Mouse (Mus musculus): ENCODE data around the gene Cux1.

The Cux1 gene

DNA sequence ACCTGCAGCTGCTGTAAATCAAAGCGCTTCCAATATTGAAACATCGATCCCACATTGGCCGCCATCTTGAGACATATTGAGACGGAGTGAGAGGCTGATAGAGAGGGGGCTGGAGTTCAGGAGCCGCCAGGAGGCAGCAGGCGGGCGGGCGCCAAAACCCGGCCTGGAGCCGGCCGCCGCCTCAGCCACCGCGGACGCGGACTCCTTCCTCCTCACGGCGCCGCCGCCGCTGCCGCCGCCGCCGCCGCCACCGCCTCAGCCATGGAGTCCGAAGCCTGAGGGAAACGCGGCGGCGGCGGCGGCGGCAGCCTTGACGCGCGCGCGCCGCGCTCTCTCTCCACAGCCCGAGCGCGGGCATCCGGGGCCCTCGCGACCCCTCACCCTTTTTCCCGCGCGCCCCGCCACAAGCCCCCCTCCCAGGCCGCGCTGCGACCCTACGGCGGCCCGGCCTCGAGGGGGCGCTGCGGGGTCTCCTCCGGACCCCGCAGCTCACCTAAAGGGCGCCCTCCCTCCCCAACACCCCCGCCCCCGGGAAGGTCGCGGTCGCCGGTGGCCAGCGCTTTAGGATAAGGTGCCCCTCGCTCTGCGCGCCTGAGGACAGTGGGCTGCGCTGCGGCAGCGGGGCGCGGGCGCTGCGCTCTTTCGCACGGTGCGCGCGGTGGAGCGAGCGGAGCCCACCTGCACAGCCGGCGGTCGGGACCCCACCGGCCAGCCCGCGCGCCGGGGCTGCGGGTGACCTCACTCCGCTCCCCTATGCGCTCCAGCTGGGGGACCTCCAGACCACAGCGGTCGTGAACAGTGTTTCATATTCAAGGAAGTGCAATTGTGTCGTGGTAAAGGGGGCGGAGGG, at the start of gene Cux1:
Gene Cux1 (minus strand): TSS at position 315 of the 850 bp plus-strand sequence.
- DNase-seq (ENCODE audit: low read depth, low spot score) = peak; percentile 86

DNA sequence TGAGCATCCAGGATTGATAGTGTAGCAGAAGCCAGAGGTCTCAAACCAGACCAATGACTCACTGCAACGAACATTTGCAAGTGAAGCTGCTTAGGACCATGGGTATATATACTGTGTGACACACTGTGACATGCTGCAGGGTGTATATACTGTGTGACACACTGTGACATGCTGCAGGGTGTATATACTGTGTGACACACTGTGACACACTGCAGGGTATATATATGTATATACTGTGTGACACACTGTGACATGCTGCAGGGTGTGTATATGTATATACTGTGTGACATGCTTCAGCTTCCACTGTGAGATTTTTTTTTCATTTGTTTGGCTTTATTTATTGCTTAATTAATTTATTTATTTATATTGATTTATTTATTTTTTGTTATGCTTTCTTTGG, 45.1 kb upstream of the Cux1 start:
- no peak for DNase-seq (ENCODE audit: low read depth, low spot score)

DNA sequence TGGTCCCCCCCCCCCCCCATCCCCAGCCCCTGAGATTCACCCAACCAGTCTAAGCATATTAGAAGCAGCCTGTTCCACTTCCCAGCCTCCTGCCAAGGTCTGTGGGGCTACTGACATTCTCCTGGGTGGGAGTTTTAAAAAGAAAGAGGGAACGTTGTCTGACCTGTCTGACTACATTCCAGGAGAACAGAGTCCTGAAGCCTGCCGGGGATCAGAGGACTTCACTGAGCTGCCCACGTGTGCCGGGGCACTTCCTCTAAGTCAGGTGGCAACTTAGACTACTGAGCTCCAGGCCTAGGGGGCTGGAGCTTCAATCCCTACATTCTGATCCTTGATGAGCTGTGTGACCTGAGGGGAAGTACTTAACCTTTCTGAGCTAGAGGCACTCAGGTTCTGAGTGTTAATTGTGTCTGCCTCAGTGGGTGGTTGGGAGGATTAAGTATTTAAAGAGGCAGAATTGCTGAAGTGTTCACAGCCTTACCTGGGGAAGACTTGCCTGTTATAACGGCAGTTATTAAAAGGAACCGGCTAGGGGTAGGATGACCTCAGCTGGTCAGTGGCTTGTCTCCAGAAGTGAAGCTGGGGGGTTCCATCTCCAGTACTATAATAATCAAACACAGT, 41.6 kb upstream of the Cux1 start:
- DNase-seq (ENCODE audit: low read depth, low spot score) = no peak

DNA sequence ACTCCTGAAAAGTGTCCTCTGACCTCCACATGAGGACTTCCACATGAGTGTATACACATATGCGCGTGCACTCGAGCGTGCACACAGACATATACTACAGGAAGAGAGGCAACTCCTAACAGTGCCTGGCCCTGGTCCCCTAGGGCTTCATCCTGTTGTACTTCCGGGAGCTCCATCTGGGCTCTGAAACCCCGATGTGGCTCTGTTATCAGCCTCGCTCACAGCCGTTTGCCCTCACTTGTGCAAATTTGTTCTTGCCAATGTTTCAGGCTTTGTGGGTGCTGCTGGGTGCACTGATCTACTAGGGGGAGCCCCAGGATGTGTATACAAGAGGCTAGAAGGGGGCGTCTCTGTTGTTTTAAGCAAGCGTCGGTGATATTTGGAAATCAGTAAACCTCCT, 37.9 kb upstream of the Cux1 start:
- no peak for DNase-seq (ENCODE audit: low read depth, low spot score)

DNA sequence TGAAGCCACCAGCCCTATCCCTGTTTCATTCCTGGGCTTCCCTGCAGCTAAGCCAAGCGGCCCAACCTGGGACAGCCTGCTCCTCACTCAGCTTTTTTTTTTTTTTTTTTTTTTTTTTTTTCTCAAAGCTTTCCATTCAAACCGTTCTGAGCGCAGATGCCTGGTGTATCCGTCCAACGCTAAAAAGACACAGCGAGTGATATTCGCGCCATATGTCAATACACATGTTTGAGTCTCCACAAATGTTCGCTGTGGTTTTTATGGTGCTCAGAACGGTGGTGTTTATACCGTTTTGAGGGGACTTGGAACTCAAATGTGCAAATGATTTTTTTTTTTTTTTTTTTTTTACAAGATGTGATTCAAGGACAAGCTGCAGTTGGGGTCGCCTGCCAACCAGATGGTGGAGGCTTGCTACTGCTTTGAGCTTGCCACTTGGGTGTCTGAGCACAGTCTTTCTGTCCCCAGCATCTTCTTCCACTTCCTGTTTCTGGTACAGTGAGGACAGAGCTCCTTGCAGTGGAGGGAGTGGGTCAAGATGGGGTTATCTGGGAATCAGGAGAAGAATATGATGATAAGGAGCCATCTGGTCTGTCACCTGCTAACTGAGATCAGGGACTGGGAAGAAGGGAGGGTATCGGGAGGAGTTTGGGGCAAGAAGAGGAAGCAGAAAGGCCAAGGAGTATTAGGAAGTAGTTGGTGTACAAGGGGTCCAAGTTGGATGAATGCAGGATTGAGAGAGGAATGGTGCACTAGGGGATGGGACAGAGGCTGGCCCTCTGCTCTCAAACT, 36.1 kb upstream of the Cux1 start:
- DNase-seq (ENCODE audit: low read depth, low spot score) = no peak

DNA sequence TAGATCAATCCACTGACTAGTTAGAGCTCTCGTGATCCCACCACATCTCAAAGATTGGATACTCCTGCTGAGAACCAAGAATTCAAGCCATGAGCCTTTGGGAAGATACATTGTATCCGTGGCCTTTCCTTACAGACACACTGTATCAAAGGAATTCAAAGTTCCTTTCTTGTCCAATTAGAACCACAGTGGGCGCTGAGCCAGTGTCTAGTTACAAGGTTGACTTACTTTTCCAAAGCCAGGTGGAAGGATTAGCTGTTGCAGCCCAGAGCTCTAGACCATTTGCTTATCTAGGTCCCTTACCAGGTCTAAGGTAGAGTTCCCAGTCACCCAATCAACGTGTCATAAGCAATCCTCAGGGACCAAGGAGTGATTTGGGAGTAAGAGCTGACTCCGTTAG, 33.2 kb upstream of the Cux1 start:
- DNase-seq (ENCODE audit: low read depth, low spot score) = no peak

DNA sequence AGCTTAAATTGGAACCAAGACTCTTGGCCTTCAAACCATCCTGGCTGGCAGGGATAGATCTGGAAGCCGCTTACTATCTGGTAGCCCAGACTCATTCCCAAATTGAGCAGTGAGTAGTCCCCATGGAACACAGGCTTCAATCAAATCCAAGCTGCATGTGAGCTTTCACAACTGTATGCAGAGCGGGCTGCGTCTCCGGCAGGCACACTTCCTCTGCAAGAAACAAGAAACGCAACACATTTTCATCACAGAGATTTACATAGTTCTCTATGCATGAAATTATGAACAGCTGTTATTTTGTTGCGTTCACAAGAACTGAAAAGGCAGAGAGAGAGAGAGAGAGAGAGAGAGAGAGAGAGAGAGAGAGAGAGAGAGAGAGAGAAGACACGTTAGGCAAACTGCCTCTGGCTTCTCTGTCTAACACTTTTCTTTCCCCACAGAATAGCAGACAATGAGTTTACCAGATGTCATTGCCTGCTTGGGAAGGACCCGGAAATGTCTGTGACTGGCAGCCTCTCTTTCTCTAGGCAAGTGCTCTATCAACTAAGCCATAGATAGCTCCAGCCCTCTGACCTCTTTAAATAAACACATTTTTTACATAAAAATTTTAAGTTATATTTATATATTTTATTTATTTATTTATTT, 27.7 kb upstream of the Cux1 start:
- peak; percentile 67 for DNase-seq (ENCODE audit: low read depth, low spot score)

DNA sequence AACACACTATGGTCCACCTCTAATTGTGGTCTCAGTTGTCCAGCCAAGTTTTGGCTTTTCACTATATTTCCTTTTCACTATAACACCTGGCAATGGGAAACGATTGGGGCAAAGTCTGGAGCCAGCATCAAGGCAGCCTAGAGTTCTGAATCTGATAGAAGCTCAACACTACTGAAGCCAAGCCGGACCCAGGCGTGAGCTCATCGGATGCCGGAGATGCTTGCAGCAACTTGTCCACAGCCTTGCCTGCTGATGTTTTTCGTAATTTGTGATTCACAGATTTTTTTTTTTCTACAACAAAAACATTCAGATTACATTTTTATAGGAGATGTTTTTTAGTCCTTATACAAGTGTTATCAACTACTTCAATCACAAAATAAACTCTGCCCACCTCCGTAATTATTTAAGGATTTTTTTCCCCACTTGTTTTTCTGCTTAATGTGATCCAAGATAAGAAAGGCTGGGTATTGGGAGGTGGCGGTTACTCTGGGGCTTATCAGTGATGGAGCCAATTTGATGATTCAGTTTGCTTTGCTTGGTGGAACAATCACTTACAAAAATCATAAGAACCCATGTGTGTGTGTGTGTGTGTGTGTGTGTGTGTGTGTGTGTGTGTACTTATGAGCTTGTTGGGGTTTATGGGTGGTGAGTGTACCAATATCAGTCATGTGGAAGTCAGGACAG, 24.7 kb upstream of the Cux1 start:
- no peak for DNase-seq (ENCODE audit: low read depth, low spot score)

DNA sequence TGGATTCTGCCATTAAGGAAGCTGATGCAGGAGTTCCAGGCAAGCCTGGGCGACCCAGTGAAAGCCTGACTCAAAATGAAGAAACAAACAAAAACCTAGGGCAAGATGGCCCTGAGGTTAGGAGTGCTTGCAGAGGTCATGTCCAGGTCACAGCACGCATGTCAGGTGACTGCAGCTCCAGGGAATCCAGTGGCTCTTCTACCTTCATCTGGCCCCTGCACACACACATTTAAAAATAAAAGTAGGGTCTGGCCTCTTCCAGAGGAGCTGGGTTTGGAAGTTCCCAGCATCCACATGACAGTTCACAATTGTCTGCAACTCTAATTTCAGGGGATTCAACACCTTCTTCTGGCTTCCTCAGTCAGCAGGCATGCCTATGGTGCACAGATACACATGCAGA, 21.7 kb upstream of the Cux1 start:
- no peak for DNase-seq (ENCODE audit: low read depth, low spot score)

DNA sequence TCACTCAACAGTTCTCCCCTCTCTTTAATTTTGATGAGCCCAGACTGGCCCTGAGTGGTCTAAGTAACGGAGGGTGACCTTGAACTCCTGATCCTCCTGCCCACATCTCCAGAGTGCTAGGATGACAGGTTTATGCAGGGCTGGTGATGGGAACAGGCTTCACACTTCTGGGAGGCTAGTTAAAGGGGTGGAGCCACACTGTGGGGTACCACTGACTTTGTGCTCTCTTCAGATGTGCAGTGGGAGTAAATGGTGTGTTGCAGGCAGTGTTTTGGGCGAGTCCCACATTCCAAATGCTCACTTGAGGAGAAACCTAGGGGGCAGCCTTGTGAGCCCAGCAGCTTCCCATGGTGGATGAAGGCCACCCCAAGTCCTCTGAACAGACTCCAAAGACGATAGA, 21.2 kb upstream of the Cux1 start:
- DNase-seq (ENCODE audit: low read depth, low spot score) = no peak

DNA sequence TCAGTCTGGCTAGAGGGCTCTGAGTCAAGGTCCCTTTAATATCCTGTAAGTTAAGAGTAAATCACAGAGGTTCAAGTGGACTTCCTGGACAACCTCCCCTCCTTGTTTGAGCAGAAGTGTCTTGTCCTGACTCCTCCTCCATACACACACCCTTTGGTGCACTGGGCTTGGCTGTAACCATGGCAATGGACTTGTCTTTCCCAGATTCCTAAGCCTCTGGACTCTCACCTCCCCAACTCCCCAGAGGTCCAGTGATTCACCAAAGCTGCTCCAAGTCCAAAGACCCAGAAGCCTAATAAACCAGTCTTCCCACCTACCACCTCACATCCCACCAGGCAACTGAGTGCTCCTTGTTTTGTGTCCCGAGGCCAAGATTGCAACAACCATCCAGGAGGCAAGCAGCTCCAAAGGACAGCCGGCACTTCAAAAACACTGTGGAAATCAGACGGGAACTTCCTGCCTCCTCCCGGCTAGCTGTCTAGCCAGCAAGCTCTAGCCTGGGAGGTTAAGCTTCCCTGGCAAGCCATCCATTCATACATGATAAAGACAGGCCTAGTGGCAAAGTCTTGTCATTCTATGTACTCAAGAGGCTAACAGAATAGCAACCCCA, 17.5 kb upstream of the Cux1 start:
- DNase-seq (ENCODE audit: low read depth, low spot score) = no peak

DNA sequence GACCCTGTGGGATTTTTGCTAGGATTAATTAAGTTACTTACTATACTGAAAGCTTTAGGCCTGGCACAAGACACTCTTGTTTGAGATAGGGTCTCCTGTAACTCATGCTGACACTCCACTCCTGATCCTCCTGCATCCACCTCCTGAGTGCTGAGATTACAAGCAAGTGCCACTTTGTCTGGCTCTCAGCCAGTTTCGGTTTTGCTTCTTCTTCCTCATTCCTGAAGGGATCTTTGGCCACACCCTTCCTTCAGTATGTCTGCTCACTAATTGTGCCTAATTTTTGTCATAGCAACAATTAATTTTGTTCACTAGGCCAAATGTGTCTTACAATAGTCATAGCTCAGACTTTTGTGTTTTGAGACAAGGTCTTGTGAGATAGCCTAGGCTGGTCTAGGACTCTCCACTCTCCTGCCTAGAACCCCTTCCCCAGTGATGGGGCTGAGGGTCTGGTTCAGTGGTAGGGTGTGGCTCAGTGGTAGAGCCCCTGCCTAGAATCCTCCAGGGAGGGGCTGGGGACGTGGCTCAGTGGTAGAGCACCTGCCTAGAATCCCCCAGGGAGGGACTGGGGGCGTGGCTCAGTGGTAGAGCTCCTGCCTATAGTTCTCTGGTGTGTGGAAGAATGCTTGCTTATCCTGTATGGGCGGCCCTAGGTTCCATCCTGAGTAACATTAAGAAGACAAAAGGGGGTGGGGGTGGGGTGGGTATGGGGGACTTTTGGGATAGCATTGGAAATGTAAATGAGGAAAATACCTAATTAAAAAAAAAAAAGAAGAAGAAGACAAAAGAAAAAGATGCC, 16.6 kb upstream of the Cux1 start:
- no peak for DNase-seq (ENCODE audit: low read depth, low spot score)

DNA sequence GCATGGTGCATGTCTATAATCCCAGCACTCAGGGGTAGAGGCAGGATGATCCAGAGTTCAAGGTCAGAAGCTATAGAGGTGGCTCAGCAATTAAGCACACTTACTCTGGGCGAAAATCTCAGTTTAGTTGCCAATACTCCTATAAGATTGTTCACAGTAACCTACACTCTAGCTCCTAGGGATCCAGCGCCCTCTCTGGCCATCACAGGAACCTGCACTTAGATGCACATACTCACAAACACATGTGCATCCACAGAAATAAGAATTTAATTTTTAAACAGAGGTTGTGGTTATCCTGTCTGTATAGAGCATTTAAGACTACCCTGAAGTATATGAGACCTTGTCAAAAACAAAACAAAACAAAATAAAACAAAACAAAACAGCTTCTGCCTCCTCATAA, 16.0 kb upstream of the Cux1 start:
- no peak for DNase-seq (ENCODE audit: low read depth, low spot score)

DNA sequence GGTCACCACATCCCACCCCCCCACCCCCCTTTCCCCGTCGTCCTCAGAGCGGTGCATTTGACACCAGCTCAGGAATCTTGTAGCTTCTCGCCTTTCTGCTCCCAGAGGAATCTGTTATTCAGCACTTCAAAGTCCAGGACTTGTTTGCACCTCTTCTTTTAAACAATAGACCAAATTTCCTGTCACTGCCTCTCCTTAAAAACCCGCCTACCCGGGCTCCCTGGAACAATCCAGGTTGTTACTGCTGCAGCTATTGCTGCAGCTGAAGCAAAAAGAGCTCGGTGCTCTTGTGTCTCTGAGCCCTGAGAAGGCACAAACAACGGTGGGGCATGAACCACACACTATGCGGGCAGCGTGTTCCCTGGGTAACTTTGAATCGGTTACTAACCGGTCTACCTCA, 14.9 kb upstream of the Cux1 start:
- peak; percentile 38 for DNase-seq (ENCODE audit: low read depth, low spot score)

DNA sequence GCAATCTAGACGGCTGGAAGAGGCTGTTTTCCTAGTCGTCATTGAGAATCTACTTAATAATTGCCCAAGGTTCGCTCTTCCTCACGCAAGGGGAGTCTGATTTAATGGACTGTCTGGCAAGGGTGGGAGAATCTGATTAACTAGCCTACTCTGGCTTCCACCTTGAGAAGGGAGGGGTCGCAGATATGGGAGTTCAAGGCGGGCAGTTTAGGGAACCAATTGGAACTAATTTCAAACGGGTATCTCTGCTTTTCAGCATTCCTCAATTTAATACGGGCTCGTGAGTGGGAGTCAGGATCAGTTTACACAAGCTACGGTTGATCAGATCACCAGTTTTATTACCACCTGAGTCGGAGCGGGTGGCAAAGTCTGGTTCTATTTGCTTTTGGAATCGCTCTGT, 14.3 kb upstream of the Cux1 start:
- peak; percentile 30 for DNase-seq (ENCODE audit: low read depth, low spot score)

DNA sequence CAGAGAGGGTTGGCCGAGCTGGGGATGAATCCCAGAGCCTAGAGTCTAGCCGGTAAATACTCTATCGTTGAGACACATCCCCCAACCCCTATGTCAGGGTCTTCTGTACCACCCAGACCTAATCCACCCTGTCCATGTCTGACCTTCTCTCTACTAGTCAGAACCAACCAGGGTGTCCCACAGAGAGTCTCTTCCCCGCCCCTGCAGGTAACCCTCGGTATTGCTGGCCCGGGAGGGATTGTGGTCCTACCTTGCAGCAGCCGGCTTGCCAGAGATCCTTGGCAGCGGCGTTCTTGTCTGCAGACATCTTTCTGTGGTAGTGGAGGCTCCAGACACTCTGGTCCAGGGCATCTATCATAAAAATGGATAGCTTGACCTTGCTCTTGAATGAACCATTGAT, 13.9 kb upstream of the Cux1 start:
- DNase-seq (ENCODE audit: low read depth, low spot score) = peak; percentile 71

DNA sequence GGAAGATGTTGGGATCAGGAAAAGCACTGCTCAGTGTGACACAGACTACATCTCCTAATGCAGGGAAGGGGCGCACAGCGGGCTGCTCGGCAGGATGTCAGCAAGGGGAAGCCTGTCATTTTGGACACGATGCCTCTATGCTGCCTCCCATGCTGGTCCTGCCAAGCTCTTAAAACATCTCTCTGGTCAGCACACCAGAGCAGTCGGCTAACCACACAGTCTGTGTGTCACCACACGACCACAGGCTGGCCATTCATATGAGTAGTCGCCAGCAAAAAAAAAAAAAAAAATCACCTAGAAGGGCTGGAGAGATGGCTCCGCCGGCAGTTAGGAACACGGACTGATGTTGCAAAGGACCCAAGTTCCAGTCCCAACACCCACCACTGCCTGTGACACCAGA, 10.9 kb upstream of the Cux1 start:
- no peak for DNase-seq (ENCODE audit: low read depth, low spot score)

DNA sequence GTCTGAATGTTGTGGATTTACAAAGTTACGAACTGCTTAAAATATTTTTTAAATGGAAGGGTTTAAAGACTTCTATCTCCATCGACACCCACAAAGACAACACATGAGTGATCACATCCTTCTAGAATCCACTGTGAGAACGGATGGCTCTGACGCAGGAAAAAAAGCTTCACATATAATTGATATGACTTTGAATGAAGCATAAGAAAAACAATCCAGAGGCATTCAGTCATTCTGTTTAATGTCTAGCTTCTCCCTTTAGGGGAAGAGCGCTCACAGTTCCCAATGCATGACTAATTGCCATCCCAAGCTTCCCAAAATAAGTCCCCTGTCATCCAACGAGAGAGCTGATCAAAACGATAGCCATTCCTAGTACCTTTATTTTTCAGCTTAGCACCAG, 2.9 kb upstream of the Cux1 start:
- DNase-seq (ENCODE audit: low read depth, low spot score) = no peak

DNA sequence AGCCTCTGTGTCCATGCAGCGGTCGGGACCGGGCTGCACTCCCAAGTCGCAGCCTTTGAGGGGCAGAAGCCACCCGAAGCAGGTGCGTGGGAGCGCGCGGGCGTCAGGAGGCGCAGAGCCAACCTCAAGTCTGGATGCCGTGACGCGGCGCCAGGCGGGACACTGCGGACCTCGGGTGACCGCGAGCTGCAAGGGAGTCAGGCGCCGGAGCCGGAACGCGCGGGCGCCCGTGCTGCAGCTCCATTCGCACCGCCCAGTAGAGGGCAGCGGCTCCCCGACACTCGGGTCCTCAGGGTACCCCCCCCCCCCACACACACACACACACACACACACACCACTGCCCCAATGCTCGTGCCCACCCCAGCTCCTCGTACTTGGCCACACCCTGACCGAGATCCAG, 1.5 kb upstream of the Cux1 start:
- DNase-seq (ENCODE audit: low read depth, low spot score) = peak; percentile 73

DNA sequence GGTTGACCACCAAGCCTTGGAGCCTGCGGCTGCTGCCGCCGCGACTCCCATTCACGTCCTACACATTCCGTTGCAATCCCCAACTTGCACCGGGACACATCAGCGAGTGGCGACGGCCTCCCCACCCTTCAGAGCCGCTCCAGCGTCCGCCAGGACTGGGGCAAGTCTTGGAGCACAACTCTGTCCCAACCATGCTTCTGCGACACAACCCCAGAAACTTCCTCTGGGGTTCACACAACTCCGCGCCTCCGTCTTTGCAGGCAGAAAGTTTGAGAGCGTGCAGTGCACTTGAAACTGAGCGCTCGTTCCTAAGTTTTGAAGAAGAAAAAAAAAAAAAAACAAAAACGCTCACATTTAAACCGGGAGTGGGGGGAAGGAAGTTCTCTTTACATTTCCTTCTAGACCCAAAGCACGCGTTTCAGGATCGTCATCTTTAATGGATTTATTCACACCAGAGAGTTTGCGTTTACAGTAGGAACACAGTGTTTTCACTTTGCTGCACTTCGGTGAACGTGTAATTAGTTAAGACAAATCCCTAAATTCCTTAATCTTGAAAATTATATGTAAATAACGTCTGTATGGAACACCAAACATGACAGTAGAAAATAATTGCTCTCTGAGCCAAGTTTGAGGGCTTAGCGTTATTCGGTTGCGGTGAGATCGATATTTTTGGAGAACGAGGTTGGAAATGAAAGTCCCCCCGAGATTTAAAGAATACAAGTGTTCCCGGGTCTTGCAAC, 906 bp upstream of the Cux1 start:
- peak; percentile 52 for DNase-seq (ENCODE audit: low read depth, low spot score)
